Mouse (Mus musculus): ENCODE results near the gene Pax2. TPM values are rescaled to one million over a fixed set of nuclear protein-coding genes. Genes with fewer than 3 reads are reported as not detected.

The Pax2 gene
- total RNA-seq, 2 experiments from 2014 or later, result not detected

- no peak for DNase-seq (ENCODE audit: low spot score)
- intact Hi-C loops (cut with DNase I), result no loop called here
Observed at GRCm38 (mm10) chr19:44746541-44747024, 9.3 kb upstream of the Pax2 start.

- intact Hi-C loops (cut with DNase I), result no loop called here
- no peak for DNase-seq (ENCODE audit: low spot score)
Observed at GRCm38 (mm10) chr19:44747471-44747870, 8.4 kb upstream of the Pax2 start.

DNA sequence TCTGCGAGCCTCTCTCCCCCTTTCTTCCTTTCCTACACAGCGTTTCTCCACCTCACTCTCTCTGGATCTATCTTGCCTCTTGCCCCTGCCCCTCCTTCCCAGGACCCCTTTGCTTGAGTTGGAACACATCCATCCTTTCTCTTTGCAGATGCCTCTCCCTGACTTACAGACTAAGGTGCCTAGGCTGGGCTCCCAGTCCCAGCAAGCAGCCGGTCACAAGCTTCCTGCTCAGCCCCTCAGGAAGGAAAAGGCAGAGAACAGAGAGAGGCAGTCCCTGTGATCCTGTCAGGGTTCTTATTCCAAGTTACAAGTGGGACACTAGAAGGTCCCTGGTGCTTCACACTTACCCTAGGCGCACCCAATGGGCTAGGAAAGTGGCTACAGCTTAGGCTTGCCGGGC, 7.6 kb upstream of the Pax2 start:
- intact Hi-C loops (cut with DNase I), result no loop called here

GRCm38 (mm10) chr19:44749061-44749990, 6.5 kb upstream of the Pax2 start:
- no peak for DNase-seq (ENCODE audit: low spot score)
- intact Hi-C loops (cut with DNase I), result no loop called here

More for the DNA sequence above, 7.6 kb upstream of the Pax2 start:
- no peak for DNase-seq (ENCODE audit: low spot score)

- DNase-seq (ENCODE audit: low spot score), result no peak
- intact Hi-C loops (cut with DNase I), result loop anchor here (5.0 to 10.0 kb wide), 3 partner anchors 68 to 404 kb away; partner anchors contain the start of gene Tlx1
Observed at GRCm38 (mm10) chr19:44750051-44751041, 5.5 kb upstream of the Pax2 start.

DNA sequence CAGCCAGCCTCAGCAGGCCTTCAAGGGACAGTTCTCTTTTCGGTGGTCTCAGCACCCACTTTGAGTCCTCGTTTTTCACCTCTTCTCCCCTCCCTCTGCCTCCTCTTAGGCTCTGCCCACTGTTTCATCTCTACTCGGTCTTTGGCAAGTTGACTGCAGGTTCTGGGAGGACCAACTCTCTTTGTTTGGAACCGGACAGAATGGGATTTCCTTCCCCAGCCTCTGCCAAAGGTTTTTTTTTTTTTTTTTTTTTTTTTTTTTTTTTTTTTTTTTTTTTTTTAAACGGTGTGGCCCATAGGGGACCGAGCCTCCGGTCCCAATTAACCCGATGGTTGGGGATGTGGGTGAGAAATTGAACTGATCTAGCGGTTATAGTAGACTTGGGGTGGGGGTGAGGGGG, 4.8 kb upstream of the Pax2 start:
- DNase-seq (ENCODE audit: low spot score), result no peak
- intact Hi-C loops (cut with DNase I), result loop anchor here (5.0 to 10.0 kb wide), 3 partner anchors 69 to 404 kb away; partner anchors contain the start of gene Tlx1

DNA sequence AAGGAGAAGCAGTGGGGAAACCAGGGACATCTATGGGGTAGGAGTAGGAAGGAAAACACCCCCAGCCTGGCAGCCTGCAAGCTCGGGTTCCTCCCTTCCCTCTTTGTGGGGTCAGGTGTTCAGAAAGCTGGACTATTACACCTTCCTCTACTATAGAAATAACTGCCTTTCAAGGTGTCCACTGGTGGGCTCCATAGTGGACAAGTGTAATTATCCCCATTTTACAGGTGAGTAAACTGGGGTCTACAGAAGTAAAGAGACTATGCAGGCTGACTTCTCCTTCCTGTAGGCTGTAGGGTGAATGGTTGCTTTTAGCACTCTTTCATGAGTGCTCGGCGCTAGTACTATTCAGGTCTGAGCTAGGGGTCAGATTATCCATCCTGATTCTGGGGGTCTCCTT, 4.3 kb upstream of the Pax2 start:
- intact Hi-C loops (cut with DNase I), result loop anchor here (5.0 to 10.0 kb wide), 3 partner anchors 69 to 403 kb away; partner anchors contain the start of gene Tlx1
- DNase-seq (ENCODE audit: low spot score), result no peak

DNA sequence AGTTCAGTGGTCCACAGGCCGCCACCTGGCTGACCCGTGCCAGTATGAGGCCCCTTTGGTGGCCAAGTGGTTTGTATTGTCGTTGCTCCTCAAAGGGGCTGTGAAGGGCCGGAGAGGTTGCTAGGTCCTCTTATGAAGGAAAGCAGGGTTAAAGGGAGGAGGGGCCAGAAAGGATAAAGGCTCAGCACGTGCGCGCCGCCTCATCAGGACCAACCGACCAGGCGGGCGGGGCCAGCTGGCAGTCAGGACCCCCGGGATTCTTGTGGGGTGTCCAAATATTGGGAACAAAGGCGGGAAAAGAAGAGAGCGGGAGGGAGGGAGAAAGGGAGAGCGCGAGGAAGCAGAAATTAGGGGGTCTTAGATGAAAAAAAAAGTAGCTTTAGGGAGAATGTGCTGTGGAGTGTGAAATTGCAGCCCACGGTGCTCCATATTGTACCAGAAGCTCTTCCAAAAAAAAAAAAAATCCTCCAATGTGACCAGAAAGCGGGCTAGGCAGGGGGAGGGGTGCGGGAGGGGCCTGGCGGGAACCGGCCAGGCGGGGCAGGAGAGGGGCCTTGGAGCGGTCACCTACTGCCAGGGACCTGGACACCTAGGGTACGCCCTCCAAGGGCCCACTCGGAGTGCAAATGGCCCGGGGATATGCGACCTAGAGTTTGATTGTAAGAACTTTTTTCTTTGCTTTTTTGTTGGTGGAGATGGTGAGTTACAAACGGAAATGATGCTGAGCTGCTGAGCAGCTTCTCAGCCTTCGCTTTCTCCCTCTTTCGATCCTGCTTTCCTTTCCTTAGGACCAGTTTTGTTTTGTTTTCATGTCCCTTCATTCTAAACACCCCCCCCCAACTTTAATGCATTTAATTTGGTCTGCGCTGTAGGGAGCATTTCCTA, 3.5 kb upstream of the Pax2 start:
- no peak for DNase-seq (ENCODE audit: low spot score)
- intact Hi-C loops (cut with DNase I), result loop anchor here (5.0 to 10.0 kb wide), 3 partner anchors 70 to 403 kb away; partner anchors contain the start of gene Tlx1

- no peak for DNase-seq (ENCODE audit: low spot score)
- intact Hi-C loops (cut with DNase I), result loop anchor here (5.0 to 10.0 kb wide), 3 partner anchors 71 to 401 kb away; partner anchors contain the start of gene Tlx1
Observed at GRCm38 (mm10) chr19:44753361-44753760, 2.5 kb upstream of the Pax2 start.

GRCm38 (mm10) chr19:44754461-44755377, 1.1 kb upstream of the Pax2 start:
- no peak for DNase-seq (ENCODE audit: low spot score)
- intact Hi-C loops (cut with DNase I), result loop anchor here (2.0 to 10.0 kb wide), 6 partner anchors 72 to 478 kb away; partner anchors contain the start of gene Tlx1

- DNase-seq (ENCODE audit: low spot score), result no peak
- intact Hi-C loops (cut with DNase I), result loop anchor here (2.0 to 10.0 kb wide), 4 partner anchors 132 to 477 kb away; partner anchors contain the start of gene Tlx1
Observed at GRCm38 (mm10) chr19:44755378-44755692, 510 bp upstream of the Pax2 start.

DNA sequence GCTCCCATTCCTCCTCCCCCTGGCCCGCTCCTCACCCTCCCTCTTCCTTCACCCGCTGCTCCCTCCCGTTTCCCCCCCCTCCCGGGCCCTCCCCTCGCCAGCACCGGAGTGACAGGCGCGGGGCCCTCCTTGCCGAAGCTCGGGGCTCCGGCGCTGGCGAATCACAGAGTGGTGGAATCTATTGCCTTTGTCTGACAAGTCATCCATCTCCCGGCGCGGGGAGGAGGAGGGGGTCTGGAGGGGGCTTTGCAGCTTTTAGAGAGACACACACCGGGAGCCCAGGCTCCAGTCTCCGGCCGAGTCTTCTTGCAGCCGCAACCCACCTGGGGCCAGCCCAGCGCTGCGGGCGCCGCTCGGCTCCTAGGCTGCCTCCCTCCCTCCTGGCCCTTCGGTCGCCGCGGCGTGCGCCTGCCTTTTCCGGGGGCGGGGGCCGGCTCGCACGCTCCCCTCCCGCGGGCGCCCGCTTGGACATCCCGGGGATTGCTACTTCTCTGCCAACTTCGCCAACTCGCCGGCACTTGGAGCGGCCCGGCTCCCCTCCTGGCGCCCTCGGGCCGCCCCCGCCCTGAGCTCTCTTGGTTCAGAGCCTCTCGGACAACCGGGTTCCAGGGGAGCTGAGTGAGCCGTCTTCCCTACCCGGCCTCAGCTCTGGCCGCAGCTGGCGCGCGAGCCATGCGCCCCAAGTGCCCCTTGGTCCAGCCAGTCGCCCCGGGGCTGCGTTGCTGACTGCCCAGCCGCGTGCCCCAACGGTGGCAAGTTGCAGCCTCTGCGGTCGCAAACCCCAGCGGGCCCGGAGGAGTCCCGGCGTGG, 781 bp downstream of the Pax2 start:
- intact Hi-C loops (cut with DNase I), result loop anchor here (5.0 to 10.0 kb wide), 3 partner anchors 131 to 476 kb away; partner anchors contain the start of gene Tlx1
- DNase-seq (ENCODE audit: low spot score), result no peak

DNA sequence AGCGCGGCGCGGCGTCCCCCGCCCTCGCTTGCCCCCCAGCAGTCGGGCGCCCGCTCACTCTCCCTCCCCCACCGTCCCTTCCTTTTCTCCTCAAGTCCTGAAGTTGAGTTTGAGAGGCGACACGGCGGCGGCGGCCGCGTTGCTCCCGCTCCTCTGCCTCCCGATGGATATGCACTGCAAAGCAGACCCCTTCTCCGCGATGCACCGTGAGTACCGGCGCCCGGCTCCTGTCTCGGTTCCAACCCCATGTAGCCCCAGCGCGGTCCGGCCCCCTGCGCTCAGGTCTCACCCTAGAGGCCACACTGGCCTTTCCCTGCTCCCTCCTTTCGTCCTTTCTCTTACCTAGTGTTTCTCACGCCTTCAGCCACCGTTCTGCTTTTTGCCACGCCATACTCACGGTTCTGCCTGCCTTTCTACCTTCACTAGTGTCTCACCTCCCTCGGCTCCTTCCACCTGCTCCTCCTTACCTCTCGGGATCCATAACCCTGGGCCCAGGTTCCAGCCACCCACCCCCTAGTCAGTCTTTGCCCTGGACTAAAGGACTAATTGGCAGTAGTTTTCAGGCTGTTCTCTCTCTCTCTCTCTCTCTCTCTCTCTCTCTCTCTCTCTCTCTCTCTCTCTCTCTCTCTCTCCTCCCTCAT, 1.5 kb downstream of the Pax2 start:
- intact Hi-C loops (cut with DNase I), result loop anchor here (5.0 to 10.0 kb wide), 3 partner anchors 130 to 475 kb away; partner anchors contain the start of gene Tlx1
- DNase-seq (ENCODE audit: low spot score), result no peak

GRCm38 (mm10) chr19:44758846-44759245, 3.0 kb downstream of the Pax2 start:
- no peak for DNase-seq (ENCODE audit: low spot score)
- intact Hi-C loops (cut with DNase I), result loop anchor here (5.0 to 10.0 kb wide), 3 partner anchors 128 to 473 kb away; partner anchors contain the start of gene Tlx1

GRCm38 (mm10) chr19:44759531-44760118, 3.8 kb downstream of the Pax2 start:
- intact Hi-C loops (cut with DNase I), result loop anchor here (5.0 to 10.0 kb wide), 3 partner anchors 128 to 473 kb away; partner anchors contain the start of gene Tlx1
- no peak for DNase-seq (ENCODE audit: low spot score)

Data from heart, postnatal 25 days (tissue).